Mouse (Mus musculus) ovary, adult 18-20 months (tissue): Measurements from ENCODE around the gene Gkn3.

Experiments
- DNase-seq: peaks from one replicate; pipeline ENCODE4 v3.0.0; 2022; ENCODE audit warnings: low spot score, mixed read lengths

The Gkn3 gene

DNA sequence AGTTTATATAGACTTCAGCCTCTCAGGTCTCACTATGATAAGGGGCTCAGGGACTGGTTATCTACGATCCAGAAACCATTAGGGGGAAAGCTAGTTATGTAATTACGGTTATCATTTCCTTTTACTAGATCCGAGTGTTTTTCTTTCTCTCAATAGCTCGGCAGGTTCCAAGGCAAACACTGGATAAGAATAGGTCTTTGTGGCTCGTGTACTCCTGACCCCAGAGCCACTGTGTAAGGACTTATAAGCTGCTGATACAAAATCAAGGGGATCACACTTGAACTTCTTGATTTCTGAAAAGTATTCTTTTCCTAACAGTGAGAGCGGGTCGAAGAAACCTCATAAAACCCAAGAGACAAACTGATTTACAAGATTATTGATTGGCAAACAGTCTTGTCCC, at the start of gene Gkn3:
TSS of gene Gkn3 (minus strand) at position 59 of the 400 bp plus-strand sequence.
- DNase-seq = no peak

DNA sequence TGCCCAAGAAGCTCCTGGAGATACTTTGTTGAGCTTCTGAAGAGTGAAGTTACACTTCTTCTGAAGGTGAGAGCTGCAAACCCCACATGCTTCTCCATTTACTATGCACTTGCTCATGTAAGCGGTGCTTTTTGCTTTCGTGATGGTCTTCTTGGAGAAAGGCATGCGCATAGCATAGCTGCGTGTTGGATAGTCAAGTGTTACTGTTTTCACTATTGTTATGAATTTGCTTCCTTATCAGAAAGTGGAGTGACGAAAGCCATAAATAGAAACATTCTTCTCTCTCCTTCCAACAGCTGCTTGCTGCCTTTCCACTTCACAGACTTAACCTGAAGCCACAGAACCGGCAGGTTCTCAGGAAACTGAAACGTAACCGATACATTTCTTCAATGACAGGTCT, 48.0 kb upstream of the Gkn3 start:
- no peak for DNase-seq

DNA sequence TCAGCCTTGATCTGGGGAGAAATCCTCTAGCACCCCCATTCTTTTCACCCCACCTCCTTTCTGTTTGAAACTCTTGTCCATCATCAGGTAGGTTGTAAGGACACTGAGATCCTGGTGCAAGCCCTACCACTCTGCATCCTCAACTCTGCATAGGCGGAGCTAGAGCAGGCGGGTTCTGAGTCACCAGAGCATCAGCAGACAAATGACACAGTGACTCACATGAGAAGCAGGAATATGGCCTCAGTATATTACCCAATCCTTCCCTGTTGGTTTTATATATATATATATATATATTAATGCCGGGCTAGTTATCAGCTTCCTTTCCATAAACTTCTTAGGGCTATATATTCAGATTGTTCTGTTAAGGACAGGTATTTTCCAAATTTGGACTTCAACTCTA, 47.1 kb upstream of the Gkn3 start:
- DNase-seq = no peak

DNA sequence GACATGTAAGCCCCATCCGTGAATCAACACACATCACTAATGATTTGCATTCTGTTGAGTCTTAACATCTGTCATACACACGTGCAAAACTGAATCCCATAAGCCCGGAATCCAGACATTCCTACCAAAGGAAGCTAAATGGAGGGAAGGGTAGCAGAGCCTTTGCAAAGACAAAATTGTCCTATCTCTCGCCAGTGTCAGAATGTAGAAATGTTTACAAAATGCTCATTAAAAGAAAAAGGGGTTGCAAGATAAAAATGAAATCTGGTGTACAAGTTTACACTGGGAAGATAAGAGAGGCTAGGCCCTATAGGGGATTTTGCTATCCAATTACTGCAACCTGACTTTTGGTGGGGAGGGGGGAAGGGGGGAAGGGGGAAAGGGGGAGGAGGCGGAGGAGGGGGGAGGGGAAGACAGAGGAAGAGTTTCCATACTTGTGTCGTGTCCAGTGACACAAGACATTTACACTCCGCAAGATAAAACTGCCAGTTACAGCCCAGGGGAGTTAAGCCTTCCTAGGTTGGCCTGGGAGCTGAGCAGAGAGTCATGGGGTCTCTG, 39.8 kb upstream of the Gkn3 start, which contains the start of gene Bmp10:
TSS of gene Bmp10 (plus strand) at position 508 of the 558 bp plus-strand sequence.
- DNase-seq = no peak

DNA sequence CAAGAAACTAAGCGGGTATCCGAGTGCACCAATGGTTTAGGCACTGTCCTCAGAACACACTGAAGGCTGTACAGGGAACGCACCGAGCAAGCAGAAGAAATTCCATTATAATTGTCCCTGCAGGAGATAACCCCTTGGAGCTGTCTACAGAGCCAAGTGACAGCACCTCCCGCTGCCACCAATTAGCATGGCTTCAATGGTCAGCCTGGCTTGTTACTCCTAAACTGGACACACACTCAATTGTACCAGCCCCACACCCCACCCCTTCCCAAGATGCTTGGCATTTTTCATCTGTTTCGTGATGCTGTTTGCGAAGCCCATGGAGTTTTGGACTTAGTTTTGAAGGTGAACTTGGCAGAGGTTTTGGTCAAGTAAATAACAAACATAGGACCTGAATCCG, 38.9 kb upstream of the Gkn3 start:
- no peak for DNase-seq

DNA sequence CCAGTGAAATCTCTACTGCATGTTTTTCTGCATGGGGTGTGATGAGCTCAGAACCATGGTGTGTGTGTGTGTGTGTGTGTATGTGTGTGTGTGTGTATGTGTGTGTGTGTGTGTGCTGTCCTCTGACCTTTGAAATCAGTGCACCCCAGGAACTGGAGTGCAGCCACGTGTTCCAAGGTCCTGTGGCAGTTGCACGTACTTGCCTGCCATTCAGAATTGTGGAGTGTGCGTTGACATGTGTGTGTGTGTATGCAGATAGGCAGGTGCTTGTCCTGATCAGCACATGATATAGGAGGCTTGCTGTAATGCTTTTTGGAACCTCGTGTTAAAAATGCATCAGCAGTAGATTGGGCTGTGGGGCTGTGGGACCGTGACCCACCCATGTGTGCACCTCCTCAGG, 38.2 kb upstream of the Gkn3 start:
- no peak for DNase-seq

DNA sequence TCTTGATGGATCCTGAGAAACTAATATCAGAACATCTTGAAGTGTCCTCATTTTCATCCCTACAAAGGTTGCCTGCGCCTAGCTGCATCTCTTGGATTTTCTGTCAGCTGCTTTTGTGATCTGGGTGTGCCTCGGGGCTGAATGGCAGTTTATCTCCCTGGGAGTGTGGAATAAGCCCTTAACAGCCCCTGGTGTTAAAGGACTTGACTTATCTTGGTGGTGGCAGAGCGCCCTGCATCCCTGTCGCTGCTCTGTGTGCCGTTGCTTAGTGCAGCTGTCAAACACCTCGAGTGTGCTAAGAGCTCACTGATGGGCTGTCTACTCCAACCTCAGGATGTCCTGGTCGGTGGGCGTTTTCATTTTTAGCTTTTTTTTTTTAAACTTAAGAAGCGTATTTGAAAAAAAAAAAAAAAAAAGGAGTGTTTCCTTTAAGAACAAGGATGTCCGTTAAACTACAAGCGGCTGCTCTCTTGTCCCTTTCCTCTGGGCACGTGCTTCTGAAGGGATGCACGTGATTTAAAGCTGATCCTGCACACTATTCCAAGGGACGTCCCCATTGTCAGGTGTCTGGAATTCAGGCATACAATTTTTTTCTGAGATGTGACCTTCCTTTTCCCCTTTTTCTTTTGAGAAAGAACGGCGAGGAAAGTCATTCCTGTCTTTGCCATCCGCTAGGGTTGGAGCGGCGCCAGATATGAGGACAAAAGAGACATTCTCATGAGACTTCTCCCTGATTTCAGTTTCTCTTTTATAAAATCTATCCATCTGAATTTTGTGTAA, 35.5 kb upstream of the Gkn3 start:
- no peak for DNase-seq

DNA sequence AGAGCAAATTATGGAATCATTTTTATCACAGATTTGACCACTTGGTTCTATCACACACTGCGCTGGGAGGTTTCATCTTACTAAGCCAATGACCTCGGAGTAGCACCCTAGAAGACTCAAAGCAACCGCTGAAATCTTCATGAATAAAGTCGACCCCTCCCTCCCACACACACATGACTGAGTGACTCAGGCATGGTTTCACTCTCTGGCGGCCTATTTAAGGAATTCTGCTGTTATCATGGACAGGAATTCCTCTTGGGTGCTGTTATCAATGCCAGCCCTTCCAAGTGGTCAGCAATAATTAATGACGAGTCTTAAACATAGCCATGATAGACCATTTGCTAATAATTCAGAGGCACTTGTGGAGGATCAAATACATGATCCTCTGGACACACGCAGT, 33.6 kb upstream of the Gkn3 start:
- DNase-seq = no peak

DNA sequence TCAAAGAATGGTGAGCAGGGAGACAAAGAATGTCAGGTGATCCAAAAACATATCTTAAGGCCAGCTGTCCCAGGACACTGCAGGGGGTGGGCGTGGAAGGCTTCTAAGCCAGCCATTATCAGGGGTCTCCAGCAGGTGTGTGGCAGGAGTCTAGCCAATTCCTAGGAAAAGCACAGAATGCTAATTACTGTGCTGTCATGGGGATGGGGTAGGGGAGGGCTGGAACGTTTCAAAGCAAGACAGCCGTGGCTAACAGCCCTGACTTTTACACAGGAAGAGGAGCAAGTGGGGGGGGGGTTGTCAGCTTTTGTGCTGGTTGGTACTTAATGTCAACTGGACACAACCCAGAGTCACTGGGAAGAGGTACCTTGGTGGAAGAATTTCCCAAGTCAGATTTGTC, 23.3 kb upstream of the Gkn3 start:
- DNase-seq = no peak

DNA sequence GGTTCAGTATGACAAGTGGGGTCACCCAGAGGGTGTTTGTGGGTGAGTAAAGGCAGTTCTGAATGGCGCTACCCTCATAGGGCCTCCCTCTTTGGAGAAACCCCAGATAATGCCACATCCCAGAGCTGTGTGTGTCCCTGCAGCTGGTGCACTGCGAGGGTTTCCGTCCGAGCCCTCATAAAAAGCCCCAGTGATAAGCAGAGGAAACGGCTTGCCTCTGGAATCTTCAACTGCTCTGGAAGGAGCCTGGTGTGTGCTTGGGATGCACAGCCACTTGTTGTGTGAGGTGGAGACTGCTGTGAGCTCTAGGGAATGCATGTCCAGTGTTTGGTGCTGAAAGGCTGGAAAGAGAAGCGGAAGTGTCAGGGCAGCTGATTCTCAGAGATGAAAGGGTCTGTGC, 12.7 kb upstream of the Gkn3 start:
- no peak for DNase-seq

DNA sequence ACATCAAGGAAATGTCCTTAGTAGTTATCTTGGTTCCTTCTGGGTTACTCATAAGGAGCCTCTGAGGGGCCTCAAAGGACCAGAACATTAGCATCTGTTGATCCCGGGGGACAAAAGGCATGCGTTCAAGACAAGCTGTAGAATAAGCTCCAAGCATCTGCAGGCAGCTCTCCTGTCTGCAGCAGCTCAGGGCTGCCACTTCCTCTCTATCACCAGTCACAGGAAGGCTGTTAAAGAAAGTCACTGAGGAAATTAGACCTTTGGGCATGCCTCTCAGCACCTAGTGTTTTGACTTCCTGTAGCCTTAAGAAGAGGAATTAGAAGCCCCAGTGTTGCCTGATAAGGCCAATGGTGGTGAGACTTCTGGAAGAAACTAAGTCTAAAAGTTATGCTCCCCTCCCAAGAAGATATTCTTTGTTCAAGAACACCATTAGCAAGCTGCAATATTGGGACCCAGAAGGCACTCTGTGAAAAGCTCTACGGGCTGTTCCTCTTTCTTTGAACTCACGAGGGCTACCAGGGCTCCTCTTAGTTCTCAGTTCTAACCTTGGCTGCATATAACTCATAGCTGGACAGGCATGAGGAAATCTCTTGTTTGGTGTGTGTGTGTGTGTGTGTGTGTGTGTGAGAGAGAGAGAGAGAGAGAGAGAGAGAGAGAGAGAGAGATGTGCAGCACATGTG, 11.3 kb upstream of the Gkn3 start:
- DNase-seq = no peak

DNA sequence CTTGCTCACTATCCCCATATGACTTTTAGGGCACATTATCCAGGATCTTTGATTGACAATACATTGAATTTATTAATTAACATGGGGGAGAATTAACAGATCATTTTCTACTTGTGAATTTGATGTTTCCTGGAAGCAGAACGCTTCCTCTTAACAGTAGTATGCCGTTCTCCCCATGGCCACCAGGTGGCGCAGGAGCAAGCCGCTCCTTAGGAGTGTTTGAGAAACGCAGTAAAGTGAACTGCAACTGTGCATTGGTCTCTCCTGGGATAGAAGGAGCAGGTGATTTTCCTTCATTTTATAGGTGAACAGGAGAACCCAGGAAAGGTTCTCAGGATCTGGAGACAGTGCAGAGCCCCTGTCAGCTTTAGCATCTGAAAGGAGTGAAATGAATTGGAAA, 10.4 kb upstream of the Gkn3 start:
- DNase-seq = no peak

DNA sequence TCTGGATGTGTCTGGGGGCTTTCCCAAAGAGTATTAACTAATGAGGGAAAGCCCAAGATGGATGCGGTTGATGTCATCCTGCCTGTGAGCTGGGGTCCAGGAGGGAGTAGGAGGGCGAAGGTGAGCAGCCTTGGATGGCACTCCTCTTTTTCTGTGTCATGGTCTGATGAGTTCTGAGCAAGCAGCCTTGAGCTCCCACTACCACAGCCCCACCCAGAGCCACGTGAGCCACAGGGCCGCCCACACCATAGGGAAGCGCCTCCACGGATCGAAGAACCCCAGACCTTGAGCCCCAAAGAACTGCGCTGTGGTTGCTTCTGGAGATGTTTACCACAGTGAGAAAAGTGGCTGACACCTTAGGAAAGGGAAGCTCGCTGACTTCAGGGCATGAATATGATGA, 6.0 kb upstream of the Gkn3 start:
- DNase-seq = no peak

DNA sequence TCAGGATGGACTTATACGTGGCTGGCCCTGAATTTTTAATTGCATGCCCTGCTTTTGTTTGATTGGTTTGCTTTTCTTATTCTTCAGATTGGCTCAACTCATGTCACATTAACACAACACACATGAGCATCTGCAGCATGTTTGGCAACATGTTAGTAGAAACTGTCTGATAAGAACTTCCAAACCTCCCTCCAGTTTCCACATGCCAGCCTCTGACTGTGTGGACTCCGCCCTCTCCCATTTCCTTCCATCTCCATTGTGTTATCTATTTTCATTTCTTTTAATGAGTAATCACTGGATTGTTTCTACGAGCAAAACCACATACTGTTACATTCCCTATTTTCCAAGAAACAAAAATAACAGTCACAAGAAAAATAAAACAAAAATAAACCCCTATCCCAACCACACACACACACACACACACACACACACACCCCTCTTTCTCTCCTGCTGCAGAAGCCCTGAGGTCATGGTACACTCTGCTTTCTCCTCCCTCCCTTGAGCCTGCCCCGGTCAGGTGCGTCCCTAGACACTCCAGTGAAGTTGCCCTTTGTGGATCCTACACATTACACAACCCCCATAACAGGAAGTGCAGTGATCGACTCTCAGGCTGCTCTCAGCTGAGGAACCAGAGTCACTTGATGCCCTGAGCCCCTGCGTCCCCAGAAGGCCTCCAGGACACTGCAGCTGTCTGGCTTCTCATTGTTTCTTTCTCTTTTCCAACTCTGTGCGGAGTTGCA, 4.9 kb upstream of the Gkn3 start:
- DNase-seq = no peak

DNA sequence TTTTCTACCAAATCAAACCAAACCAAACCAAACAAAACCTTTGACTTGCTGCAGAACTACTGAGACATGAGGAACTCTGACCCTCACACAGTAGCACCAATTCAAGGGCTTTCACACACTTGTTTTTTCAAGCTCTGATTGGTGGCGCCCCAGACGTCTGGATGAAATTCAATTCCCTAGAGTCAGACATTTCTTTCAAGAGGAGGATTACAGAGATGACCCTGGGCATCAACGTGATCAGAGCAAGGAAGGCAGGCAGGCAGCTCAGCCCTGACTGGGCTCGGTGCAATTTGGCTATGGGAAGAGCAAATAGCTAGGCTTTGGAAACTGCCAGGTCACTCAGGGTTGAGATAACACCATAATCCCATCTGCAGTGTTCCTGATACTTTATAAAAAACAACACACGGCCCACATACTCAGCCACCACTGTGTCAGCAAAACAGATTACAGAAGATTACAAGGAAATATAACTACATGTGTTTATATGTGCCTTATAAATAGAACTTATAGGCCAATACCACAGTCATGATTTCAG, 787 bp upstream of the Gkn3 start:
- no peak for DNase-seq

DNA sequence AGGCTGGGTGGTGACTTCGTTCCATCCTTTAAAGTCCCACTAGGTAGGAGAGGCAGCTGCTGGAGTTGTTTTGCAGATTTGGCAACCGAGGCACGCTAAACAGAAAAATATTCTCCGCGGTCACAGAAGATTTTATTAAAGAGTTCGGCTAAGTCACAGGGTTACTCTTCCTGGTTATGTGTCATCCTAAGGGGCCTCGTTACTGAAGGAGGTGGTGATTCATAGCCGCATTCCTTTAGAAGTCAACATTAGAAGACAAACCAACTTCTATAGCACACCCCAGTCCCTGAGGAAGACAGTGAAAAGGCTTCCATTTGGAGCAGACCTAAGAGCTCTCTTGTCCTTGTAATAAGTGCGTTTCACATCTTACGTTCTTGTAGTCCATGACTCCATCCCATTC, 2.1 kb downstream of the Gkn3 start:
- DNase-seq = no peak

DNA sequence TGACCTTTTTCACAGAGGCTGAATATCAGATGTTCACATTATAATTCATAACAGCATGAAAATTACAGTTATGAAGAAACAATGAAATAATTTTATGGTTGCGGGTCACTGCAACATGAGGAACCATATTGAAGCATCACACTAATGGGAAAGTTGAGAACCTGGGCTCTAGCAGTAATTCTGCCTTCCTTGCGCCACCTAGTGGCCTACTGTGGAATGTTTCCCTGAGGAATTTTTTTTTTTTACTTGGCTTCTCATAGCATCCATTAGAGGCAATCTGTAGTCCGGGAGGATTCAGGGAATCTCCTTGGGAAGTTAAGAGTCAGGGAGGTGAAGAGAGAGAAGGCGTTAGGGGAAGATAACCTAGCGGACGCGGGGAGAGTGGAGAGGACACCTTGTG, 2.5 kb downstream of the Gkn3 start:
- no peak for DNase-seq

DNA sequence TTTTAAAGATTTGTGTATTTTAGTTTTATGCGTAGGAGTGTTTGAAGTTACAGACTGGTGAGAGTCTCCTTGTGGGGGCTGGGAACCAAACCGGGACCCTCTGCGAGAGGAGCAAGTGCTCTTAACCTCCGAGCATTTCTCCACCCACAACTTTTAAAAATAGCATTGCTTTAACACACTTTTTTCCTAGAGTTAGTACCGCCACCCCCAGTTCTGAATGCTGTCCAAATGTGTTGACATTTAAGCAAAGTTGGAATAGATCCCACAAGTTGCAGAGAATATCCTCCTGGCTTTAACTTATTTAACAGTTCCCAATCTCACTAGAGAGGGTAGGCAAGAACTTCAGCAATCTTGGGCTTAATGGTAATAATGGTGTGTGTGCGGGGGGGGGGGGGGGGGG, 4.0 kb downstream of the Gkn3 start:
- DNase-seq = no peak

DNA sequence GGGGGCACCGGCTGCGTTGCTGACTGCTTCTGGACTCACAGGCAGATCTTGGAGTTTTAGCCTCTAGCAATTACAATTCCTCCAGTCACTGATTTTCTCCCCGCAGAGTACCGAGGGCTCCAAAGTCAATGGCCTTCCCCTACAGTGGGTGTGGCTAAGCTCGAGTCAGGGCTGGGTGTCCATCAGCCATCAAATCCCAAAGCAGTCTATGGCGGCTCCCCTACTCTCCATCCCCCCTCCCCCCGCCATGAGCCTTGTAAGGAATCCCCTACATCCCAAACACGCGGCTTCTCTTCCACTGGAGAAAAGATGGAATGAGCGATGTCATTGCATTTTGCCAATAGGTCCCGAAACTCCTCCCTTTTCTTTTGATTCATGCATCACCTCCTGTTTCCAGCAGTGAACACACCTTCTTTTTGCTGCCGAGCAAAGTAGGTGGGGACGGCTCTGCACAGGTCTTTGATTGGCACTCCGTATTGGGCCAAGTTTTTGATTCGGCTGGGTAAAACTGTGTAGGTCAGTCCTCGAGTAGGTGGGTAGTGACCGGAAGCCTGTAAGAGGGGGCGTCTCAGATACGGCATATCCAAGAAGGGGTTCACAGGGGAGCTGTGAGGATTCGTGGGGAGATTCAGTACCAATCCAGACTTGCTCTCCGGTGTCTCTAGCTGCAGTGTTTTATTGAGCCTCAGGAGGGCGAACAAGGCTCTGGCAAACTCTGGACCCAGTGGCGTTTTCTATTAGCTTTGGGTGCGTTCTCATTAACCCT, 4.6 kb downstream of the Gkn3 start:
- no peak for DNase-seq

DNA sequence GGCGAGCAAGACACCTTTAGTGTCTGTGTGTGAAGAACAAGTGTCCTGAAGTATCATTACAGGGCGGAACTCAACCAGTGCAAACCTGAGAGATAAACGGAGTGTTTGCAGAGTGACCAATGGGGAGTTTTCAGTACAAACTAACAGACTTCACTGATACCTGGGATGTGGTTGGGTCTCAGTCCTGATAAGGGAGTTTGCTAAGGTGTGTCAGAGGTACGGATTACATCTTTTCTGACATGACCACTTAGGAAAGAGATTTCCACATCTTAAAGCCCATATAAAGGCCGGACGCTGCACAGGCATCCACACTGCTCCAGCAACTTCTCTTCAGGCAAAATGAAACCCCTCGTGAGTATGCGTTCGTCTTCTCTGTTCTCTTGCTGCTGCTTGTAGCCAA, 15.7 kb downstream of the Gkn3 start, which contains the start of gene Gkn2:
TSS of gene Gkn2 (plus strand) at position 301 of the 400 bp plus-strand sequence.
- DNase-seq = no peak

DNA sequence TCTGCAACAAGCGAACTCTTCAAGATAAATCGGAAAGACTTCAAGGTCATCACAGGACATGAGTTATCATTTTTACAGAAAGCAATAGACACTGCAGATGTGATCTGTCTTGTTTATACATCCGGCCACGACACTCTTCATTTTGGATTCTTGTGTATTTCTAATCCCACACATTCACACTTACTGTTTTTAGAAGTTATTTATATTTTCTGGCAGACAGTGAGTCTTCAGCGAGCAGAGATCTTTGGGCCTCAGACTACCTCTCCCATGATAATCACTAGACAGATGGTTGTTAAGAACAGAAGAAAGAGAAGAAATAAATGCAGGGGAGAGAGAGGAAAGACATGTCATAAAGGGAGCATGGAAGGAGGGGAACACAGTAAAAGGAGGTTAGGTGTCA, 19.5 kb downstream of the Gkn3 start:
- no peak for DNase-seq

DNA sequence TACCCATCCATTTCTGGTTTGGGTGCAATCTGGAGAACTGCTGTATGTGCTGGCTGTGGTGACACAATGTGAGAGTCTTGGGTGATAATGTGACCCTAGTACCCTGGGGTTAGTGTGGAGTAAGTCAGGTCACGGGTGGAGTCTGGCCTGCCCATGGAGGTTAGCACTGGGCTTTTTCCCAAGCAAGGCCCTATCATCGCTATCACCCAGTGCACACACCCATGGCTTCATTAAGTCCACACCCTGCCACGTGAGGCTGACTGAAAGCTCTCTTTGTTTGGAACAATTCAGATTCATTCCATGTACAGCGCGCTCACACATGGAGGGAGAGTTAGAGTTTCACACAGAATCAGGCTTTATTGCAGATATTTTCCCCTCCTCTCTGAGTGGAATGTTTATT, 34.3 kb downstream of the Gkn3 start:
- no peak for DNase-seq
